Mouse (Mus musculus): ENCODE data around the gene Hist1h1a.

The Hist1h1a gene

DNA sequence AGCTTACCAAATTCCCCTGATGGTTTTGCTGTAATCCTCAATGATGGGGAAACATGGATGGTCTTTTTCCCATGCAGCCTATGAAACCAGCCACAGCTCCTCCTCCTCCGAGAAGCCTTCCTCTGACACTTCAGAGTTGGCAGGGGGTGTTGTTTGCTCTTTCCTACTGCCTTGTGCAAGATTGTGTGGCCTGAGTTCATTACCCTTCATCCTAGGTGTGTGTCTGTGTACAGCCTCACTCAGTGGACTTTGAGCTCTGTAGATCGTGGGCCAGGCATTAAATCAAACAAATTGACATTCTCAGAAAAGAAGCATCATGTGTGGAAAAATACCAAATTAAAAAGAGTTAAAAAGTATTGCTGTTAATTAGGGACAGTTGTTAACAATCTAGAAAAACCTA lies 41.1 kb downstream of the Hist1h1a start:
- intact Hi-C loops (cut with DNase I), result no loop called here

- intact Hi-C loops (cut with DNase I), result no loop called here
Observed at GRCm38 (mm10) chr13:23806422-23807052, 43.1 kb downstream of the Hist1h1a start, which contains the start of gene Slc17a2. TSS of gene Slc17a2 (plus strand) at chr13:23806993.

Small RNA genes lying within 50 kb of the gene (microRNA-seq; reads per million reads assigned to microRNA genes)
- 0 reads per million in 2 experiments for gene Gm44314
- gene Gm44484, result 0 reads per million in 2 experiments
